Mouse (Mus musculus) liver, postnatal 0 days (tissue): ENCODE data around the gene Ttc34. TPM values are rescaled to one million over a fixed set of nuclear protein-coding genes. Genes with fewer than 3 reads are reported as not detected.

Experiments
- ATAC-seq: fragments of 200-750 bp; cut with Nextera tagmentation; 2 replicates; pipeline ENCODE4 v1.8.0; 2017; ENCODE audit warnings: mild to moderate bottlenecking, moderate library complexity
- DNase-seq: peaks from one replicate; pipeline ENCODE4 v3.0.0-alpha.2; 2016
- H3K27ac ChIP-seq: fragments of 300-500 bp; sonication (generic); 2 replicates; pipeline ENCODE4 v1.5.1; 2014; ENCODE audit warnings: antibody characterized with exemption, moderate library complexity, mild to moderate bottlenecking, low read depth
- H3K27me3 ChIP-seq: fragments of 300-500 bp; sonication (generic); 2 replicates; pipeline ENCODE4 v1.6.1; 2014; ENCODE audit warnings: low read length, control low read depth, mixed read lengths; ENCODE audit not compliant: insufficient read depth
- H3K36me3 ChIP-seq: fragments of 300-500 bp; sonication (generic); replicated peaks from 2 replicates; pipeline ENCODE4 v1.6.1; 2014; ENCODE audit warnings: mild to moderate bottlenecking, control low read depth, low read length, moderate library complexity, mixed read lengths; ENCODE audit not compliant: insufficient read depth
- H3K4me1 ChIP-seq: fragments of 300-500 bp; sonication (generic); 2 replicates; pipeline ENCODE4 v1.6.1; 2014; ENCODE audit warnings: antibody characterized with exemption, mild to moderate bottlenecking, control low read depth; ENCODE audit not compliant: insufficient read depth
- H3K4me2 ChIP-seq: fragments of 300-500 bp; sonication (generic); 2 replicates; pipeline ENCODE4 v1.6.1; 2014; ENCODE audit warnings: low read depth, mild to moderate bottlenecking, low read length, moderate library complexity, mixed read lengths
- H3K4me3 ChIP-seq: fragments of 300-500 bp; sonication (generic); 2 replicates; pipeline ENCODE4 v1.5.1; 2014; ENCODE audit warnings: low read depth, low read length
- H3K9ac ChIP-seq: fragments of 300-500 bp; sonication (generic); replicated peaks from 2 replicates; pipeline ENCODE4 v1.6.1; 2014; ENCODE audit warnings: mild to moderate bottlenecking, moderate library complexity
- H3K9me3 ChIP-seq: fragments of 300-500 bp; sonication (generic); 2 replicates; pipeline ENCODE4 v1.6.1; 2016; ENCODE audit warnings: mild to moderate bottlenecking, control low read depth, low read length, mixed read lengths
- CTCF ChIP-seq: sonication (generic); IDR thresholded peaks from 2 replicates; pipeline ENCODE4 v1.5.1; 2016; ENCODE audit warnings: antibody characterized with exemption, low read depth
- EP300 ChIP-seq: IDR thresholded peaks from 2 replicates; pipeline ENCODE4 v1.6.1; 2016; ENCODE audit warnings: antibody characterized with exemption, low read depth, mild to moderate bottlenecking
- WGBS: fragments of 180-500 bp; shearing (Covaris S2); extraction: QIAGEN DNeasy Blood & Tissue Kit; methylation state at CpG from one replicate; pipeline ENCODE4 v1.1.7; 2014; ENCODE audit not compliant: insufficient replicate concordance; 5-methylcytosine and 5-hydroxymethylcytosine counted together
- polyA plus RNA-seq: library from polyadenylated mRNA; unstranded; fragments of >200 nt; fragmentation: Nextera tagmentation; extraction: Ambion mirVana; gene quantifications from 2 replicates; pipeline ENCODE4 v1.2.1, GENCODE M21; 2015

The Ttc34 gene
- polyA plus RNA-seq, 1 experiment from 2014 or later, result not detected

- Histone ChIP-seq H3K4me3 (no peak overlapping the region), H3K9me3 (no peaks in the 10 kb centered on the region), H3K9ac (no peak overlapping the region), H3K27ac (no peak overlapping the region), H3K27me3 (peaks cover 13% of the 10 kb centered on the region; the same call in 1 of the 2 replicates), H3K4me1 (no peaks in the 10 kb centered on the region), H3K4me2 (no peak overlapping the region), H3K36me3 (no peaks in the 10 kb centered on the region)
- no peak for ATAC-seq
- no peak for TF ChIP-seq CTCF
- no peak for TF ChIP-seq EP300
- no peak for DNase-seq
- WGBS, result 78% methylated on average over 4 of the region's 4 CpGs
Measured at GRCm38 (mm10) chr4:154870721-154871120, 33.5 kb downstream of the Ttc34 start.

GRCm38 (mm10) chr4:154871757-154872251 is 34.5 kb downstream of the Ttc34 start:
- Histone ChIP-seq H3K27ac (no peak overlapping the region), H3K27me3 (peaks cover 13% of the 10 kb centered on the region; the same call in 1 of the 2 replicates), H3K4me1 (no peaks in the 10 kb centered on the region), H3K9ac (no peak overlapping the region), H3K4me3 (no peak overlapping the region), H3K4me2 (no peak overlapping the region), H3K9me3 (no peaks in the 10 kb centered on the region), H3K36me3 (no peaks in the 10 kb centered on the region)
- 14% methylated on average over 13 of the region's 13 CpGs for WGBS
- ATAC-seq, result no peak
- TF ChIP-seq EP300 (no peak), CTCF (0 out of 2 replicates have a peak, but pooled peaks have one; percentile 1)
- DNase-seq, result no peak

DNA sequence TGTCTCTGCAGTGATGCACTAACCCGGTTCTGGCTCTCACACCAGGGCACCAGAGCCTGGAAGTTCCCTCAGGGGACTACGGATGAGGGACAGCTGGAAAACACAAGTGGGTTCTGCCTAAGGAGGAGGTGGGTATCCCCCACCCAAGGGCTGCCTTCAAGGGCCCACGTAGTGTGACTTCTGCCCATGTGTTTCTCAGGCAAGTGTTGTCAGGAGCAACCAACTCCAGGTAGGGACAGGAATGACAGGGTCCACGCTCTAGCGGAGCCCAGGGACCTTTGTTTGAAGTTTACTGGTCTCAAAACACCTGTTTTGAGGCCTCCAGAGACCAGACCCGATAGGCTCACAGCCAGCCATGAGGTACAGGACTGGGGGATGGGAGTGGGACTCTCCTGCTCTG is 35.9 kb downstream of the Ttc34 start:
- no peak for DNase-seq
- Histone ChIP-seq H3K4me1 (peaks cover 1% of the 10 kb centered on the region), H3K9ac (no peak overlapping the region), H3K36me3 (no peaks in the 10 kb centered on the region), H3K9me3 (no peaks in the 10 kb centered on the region), H3K27me3 (peaks cover 13% of the 10 kb centered on the region; the same call in 1 of the 2 replicates), H3K27ac (no peak overlapping the region), H3K4me3 (no peak overlapping the region), H3K4me2 (no peak overlapping the region)
- ATAC-seq, result no peak
- TF ChIP-seq EP300, result no peak
- TF ChIP-seq CTCF, result no peak
- WGBS, result 76% methylated on average over 6 of the region's 6 CpGs

GRCm38 (mm10) chr4:154877864-154878548 is 40.7 kb downstream of the Ttc34 start:
- H3K27ac ChIP-seq, result peak overlapping the region; percentile 85
- no peaks in the 10 kb centered on the region for H3K9me3 ChIP-seq
- TF ChIP-seq EP300 (peak; percentile 55), CTCF (peak; percentile 97)
- H3K9ac ChIP-seq, result peak overlapping the region; percentile 57
- WGBS, result 8% methylated on average over 18 of the region's 18 CpGs
- H3K4me2 ChIP-seq, result peak overlapping the region; percentile 77
- ATAC-seq (peak; percentile 79), DNase-seq (peak; percentile 97)
- H3K36me3 ChIP-seq, result no peaks in the 10 kb centered on the region
- peak overlapping the region; percentile 44 for H3K4me3 ChIP-seq
- H3K4me1 ChIP-seq, result peaks cover 20% of the 10 kb centered on the region
- 0 out of 2 replicates have a peak, but pooled peaks cover 4% of the 10 kb centered on the region for H3K27me3 ChIP-seq

GRCm38 (mm10) chr4:154880730-154881129 is 43.5 kb downstream of the Ttc34 start:
- no peak overlapping the region for H3K4me3 ChIP-seq
- ATAC-seq (peak; percentile 89), DNase-seq (peak; percentile 57)
- H3K27ac ChIP-seq, result peak overlapping the region; percentile 90
- H3K4me1 ChIP-seq, result peaks cover 20% of the 10 kb centered on the region
- no peak for TF ChIP-seq CTCF
- peak; percentile 90 for TF ChIP-seq EP300
- WGBS, result 43% methylated on average over 6 of the region's 6 CpGs
- no peaks in the 10 kb centered on the region for H3K36me3 ChIP-seq
- no peaks in the 10 kb centered on the region for H3K9me3 ChIP-seq
- H3K9ac ChIP-seq, result peak overlapping the region; percentile 47; the same call in 1 of the 2 replicates
- no peaks in the 10 kb centered on the region for H3K27me3 ChIP-seq
- peak overlapping the region; percentile 56 for H3K4me2 ChIP-seq

DNA sequence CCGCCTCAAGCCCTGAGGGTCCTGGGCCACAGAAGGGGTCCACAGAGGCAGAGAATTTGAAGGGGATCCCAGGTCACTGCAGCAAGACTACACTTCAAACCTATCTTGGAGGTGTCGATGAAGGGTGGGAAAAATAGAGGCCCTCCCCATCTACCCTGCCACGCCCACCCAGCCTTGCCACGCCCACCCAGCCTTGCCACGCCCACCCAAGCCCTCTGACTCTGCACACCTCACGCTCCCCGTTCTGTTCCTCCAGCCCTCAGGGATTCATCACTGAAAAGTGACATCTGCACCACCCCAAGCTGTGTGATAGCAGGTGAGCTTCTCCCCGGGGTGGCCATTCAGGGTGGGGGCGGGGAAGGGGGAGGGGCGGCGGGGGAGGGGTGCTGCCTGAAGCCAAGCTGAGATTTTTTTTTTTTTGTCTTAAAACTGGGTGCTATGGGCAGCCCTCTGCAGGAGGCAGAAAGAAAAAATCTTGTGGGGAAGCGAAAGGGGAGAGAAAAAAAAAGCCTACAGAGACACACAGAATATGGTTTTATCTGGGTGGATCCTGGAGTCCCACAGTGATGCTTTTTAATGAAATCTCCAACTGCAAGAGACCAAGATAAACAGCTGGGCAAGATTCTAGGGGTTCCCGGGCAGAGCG is 44.9 kb downstream of the Ttc34 start:
- no peaks in the 10 kb centered on the region for H3K27me3 ChIP-seq
- 29% methylated on average over 12 of the region's 14 CpGs for WGBS
- peak overlapping the region; percentile 52 for H3K4me2 ChIP-seq
- peak overlapping the region; percentile 11; the same call in 1 of the 2 replicates for H3K4me3 ChIP-seq
- no peak overlapping the region; the same call in 1 of the 2 replicates for H3K9ac ChIP-seq
- peak; percentile 37 for ATAC-seq
- TF ChIP-seq CTCF (no peak), EP300 (no peak)
- H3K27ac ChIP-seq, result peak overlapping the region; percentile 90; the same call in 1 of the 2 replicates
- H3K36me3 ChIP-seq, result no peaks in the 10 kb centered on the region
- H3K4me1 ChIP-seq, result peaks cover 20% of the 10 kb centered on the region
- H3K9me3 ChIP-seq, result no peaks in the 10 kb centered on the region
- DNase-seq, result peak; percentile 82
